ENCODE assay signal across 13 mouse cellular contexts in genomic region chr5:75980521-75981311, GRCm38 (mm10). TPM values are rescaled to one million over a fixed set of nuclear protein-coding genes. Genes with fewer than 3 reads are reported as not detected.
DNase-seq lines count a peak whose midpoint lies in the region; ATAC-seq lines count a peak whose summit lies in the region.
"Had no signal": no experiment of that assay in that cellular context is flagged by ENCODE, and none has a peak within 500 bp of the region (broad histone marks: within the 10 kb centered on the region; RNA-seq: fewer than 3 reads in every experiment).

No protein-coding gene starts in this region.

- H3K36me3 ChIP-seq in limb, embryonic 13.5 days: no peaks in the 10 kb centered on the region
- no peaks in the 10 kb centered on the region for H3K36me3 ChIP-seq in limb, embryonic 10.5 days
- H3K36me3 ChIP-seq: G1E; lung, embryonic 15.5 days had no signal

- H3K4me2 ChIP-seq in limb, embryonic 13.5 days (replicated peaks): 0 out of 2 replicates have a peak overlapping the region, but pooled peaks have one; percentile 5
- H3K4me2 ChIP-seq: hindbrain, embryonic 14.5 days; lung, embryonic 15.5 days had no signal

- no peak for ATAC-seq in limb, embryonic 13.5 days (ENCODE audit: low FRiP score, low read depth)
- peak; percentile 86 for ATAC-seq in granulocyte monocyte progenitor cell, adult 5-6 weeks (replicated peaks; ENCODE audit: poor library complexity, severe bottlenecking)

- WGBS in limb, embryonic 13.5 days: 67% methylated on average over 23 of the region's 23 CpGs
- 68% methylated on average over 23 of the region's 23 CpGs for WGBS in limb, embryonic 10.5 days

- peaks cover 13% of the 10 kb centered on the region for H3K4me1 ChIP-seq in limb, embryonic 13.5 days
- H3K4me1 ChIP-seq in limb, embryonic 10.5 days: peaks cover 18% of the 10 kb centered on the region

- no peak overlapping the region for H3K9ac ChIP-seq in limb, embryonic 13.5 days
- H3K9ac ChIP-seq: hindbrain, embryonic 14.5 days; lung, embryonic 15.5 days had no signal

- H3K27me3 ChIP-seq in limb, embryonic 13.5 days: peaks cover 56% of the 10 kb centered on the region
- peaks cover 60% of the 10 kb centered on the region for H3K27me3 ChIP-seq in limb, embryonic 10.5 days (ENCODE audit: low read depth, poor library complexity, severe bottlenecking)

- peak; percentile 48 to 76 for DNase-seq in adrenal gland, adult (ENCODE audit: inconsistent age in 2 of 2, low spot score in 1 of 2)
- no peak for DNase-seq in adrenal gland, adult 8-10 months
- no peak for DNase-seq in limb, embryonic 10.5 days (ENCODE audit: low spot score)
- DNase-seq in 416B (ENCODE audit: low read depth): peak; percentile 11
- DNase-seq in embryo, embryonic 9.5 days (ENCODE audit: extremely low spot score): no peak
- DNase-seq in left cerebral cortex, postnatal 10 days (ENCODE audit: extremely low spot score in 1 of 2, low spot score in 2 of 2): no peak
- DNase-seq: cerebellum, postnatal 10 days; kidney, adult 9 months had no signal

- no peaks in the 10 kb centered on the region for H3K9me3 ChIP-seq in limb, embryonic 13.5 days
- no peaks in the 10 kb centered on the region for H3K9me3 ChIP-seq in limb, embryonic 10.5 days (replicated peaks)
- H3K9me3 ChIP-seq: lung, embryonic 15.5 days had no signal

- intact Hi-C loops in left cerebral cortex, postnatal 10 days (cut with DNase I): no loop called here

- no peak overlapping the region; the same call in 1 of the 2 replicates for H3K4me3 ChIP-seq in limb, embryonic 13.5 days
- H3K4me3 ChIP-seq in limb, embryonic 10.5 days: no peak overlapping the region
- H3K4me3 ChIP-seq: lung, embryonic 15.5 days had no signal

- no peak overlapping the region for H3K27ac ChIP-seq in limb, embryonic 13.5 days
- no peak overlapping the region for H3K27ac ChIP-seq in limb, embryonic 10.5 days
- H3K27ac ChIP-seq: hindbrain, embryonic 14.5 days; lung, embryonic 15.5 days had no signal

RNA-seq across cellular contexts. Expression of gene Kdr, which starts 2.5 kb away (rescaled TPM):
- total RNA-seq in adrenal gland, adult 8-10 months (2022): 100 to 1,000 TPM in 2 of 4 experiments, 10 to 100 TPM in 2; 75.8 to 125 (median 99.9) TPM
- polyA plus RNA-seq in limb, embryonic 13.5 days (2015; fragmentation: Nextera tagmentation; extraction: Ambion mirVana): 22.5 TPM in 2 replicates
- 25.7 and 25.8 TPM in 2 replicates for polyA plus RNA-seq in limb, embryonic 10.5 days (2016; fragmentation: Nextera tagmentation; extraction: Ambion mirVana)
- total RNA-seq in granulocyte monocyte progenitor cell, adult 5-6 weeks (2014; fragmentation: Nextera tagmentation): not detected in 2 replicates
- total RNA-seq in granulocyte monocyte progenitor cell, adult 5-6 weeks (2017): 0.15 TPM in 1 of 2 replicates, not detected in the other
- total RNA-seq in left cerebral cortex, postnatal 10 days (2021): 10 to 100 TPM; 22.5 to 26.4 TPM
- polyA plus RNA-seq: G1E had no signal

Comparison
In these comparisons a context has a peak if more than half of its experiments do, and no peak if none do; other contexts are left out.
1. DNase-seq: peak in adrenal gland, adult (2 of 2) and 416B (single experiment); none in adrenal gland, adult 8-10 months (single experiment), limb, embryonic 10.5 days (single experiment), embryo, embryonic 9.5 days (single experiment) and left cerebral cortex, postnatal 10 days (0 of 2).
2. RNA of gene Kdr, which starts 2.5 kb away (total RNA-seq): 75.8 to 125 TPM in adrenal gland, adult 8-10 months and 22.5 to 26.4 TPM in left cerebral cortex, postnatal 10 days; 0.15 TPM in granulocyte monocyte progenitor cell, adult 5-6 weeks; every median in the first group is over 10 times any median in the second.